ENCODE assay signal across 10 mouse cellular contexts in the genomic region with DNA sequence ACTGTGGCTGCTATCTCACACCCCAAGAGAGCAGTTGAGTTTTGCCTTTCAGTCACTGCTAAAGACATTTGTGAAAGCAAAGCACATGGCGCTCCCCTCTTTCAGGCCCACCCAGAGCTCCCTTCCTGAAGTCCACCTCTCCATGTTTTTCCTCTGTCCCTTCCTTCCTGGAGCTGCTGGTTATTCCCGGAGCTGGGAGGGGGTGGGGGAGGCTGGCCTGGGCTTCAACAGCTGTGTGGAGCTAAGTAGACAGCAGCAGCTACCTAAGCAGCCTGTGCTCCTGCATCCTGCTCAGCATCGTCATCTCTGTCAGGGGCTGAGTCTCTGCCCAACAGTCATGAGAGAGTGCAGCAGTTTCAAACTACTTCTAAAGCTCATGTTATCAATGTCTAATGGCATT.
DNase-seq lines count a peak whose midpoint lies in the region; ATAC-seq lines count a peak whose summit lies in the region.
"Had no signal": no experiment of that assay in that cellular context is flagged by ENCODE, and none has a peak within 500 bp of the region (broad histone marks: within the 10 kb centered on the region; RNA-seq: fewer than 3 reads in every experiment).

No protein-coding gene starts in this region.

- no peak overlapping the region for H3K4me2 ChIP-seq in lung, embryonic 16.5 days (ENCODE audit: low read depth, low read length)
- no peak overlapping the region for H3K4me2 ChIP-seq in neural tube, embryonic 14.5 days (ENCODE audit: low read depth, low read length)

- no peaks in the 10 kb centered on the region for H3K9me3 ChIP-seq in lung, embryonic 16.5 days (ENCODE audit: control insufficient read depth, low read length)
- no peaks in the 10 kb centered on the region for H3K9me3 ChIP-seq in neural tube, embryonic 14.5 days (ENCODE audit: control insufficient read depth, low read length)

- intact Hi-C loops in heart, postnatal 36 days (cut with DNase I) = no loop called here

- no peak overlapping the region for H3K9ac ChIP-seq in lung, embryonic 16.5 days (ENCODE audit: low read length)
- H3K9ac ChIP-seq in neural tube, embryonic 14.5 days (replicated peaks; ENCODE audit: low read depth, low read length) = no peak overlapping the region
- H3K9ac ChIP-seq: liver, embryonic 14.5 days had no signal

- 28% methylated on average over 3 of the region's 3 CpGs for WGBS in lung, embryonic 16.5 days
- 24% methylated on average over 3 of the region's 3 CpGs for WGBS in neural tube, embryonic 14.5 days

- no peaks in the 10 kb centered on the region for H3K4me1 ChIP-seq in lung, embryonic 16.5 days (replicated peaks; ENCODE audit: control insufficient read depth, insufficient read depth, low read length)
- no peaks in the 10 kb centered on the region for H3K4me1 ChIP-seq in neural tube, embryonic 14.5 days (ENCODE audit: control insufficient read depth, insufficient read depth, low read length)

- ATAC-seq in lung, embryonic 16.5 days (ENCODE audit: low read depth) = peak; percentile 49; the same call in 1 of the 2 replicates
- ATAC-seq in neural tube, embryonic 14.5 days (ENCODE audit: low read depth) = 0 out of 2 replicates have a peak, but pooled peaks have one; percentile 63

- H3K36me3 ChIP-seq in lung, embryonic 16.5 days (ENCODE audit: control insufficient read depth, insufficient read depth, low read length) = no peaks in the 10 kb centered on the region
- H3K36me3 ChIP-seq in neural tube, embryonic 14.5 days (ENCODE audit: control insufficient read depth, insufficient read depth, low read length) = no peaks in the 10 kb centered on the region

- H3K4me3 ChIP-seq in lung, embryonic 16.5 days (ENCODE audit: low read length) = no peak overlapping the region
- no peak overlapping the region for H3K4me3 ChIP-seq in neural tube, embryonic 14.5 days (ENCODE audit: low read depth, low read length)

- H3K27me3 ChIP-seq in lung, embryonic 16.5 days (ENCODE audit: control insufficient read depth, insufficient read depth, low read depth, low read length) = no peaks in the 10 kb centered on the region
- no peaks in the 10 kb centered on the region for H3K27me3 ChIP-seq in neural tube, embryonic 14.5 days (ENCODE audit: control insufficient read depth, insufficient read depth, low read length)

- peak; percentile 34 for DNase-seq in gastrocnemius, postnatal 10 days
- no peak for DNase-seq in gastrocnemius, adult 8-10 months (ENCODE audit: low spot score in 2 of 2)
- DNase-seq in lung, adult 18-20 months = no peak
- peak; percentile 16 to 22 for DNase-seq in heart, postnatal 36 days
- no peak for DNase-seq in layer of hippocampus, adult 11-12 months (ENCODE audit: low spot score)
- no peak for DNase-seq in layer of hippocampus, adult 18-20 months (ENCODE audit: low spot score in 2 of 2)
- DNase-seq: adrenal gland, adult 2 months had no signal

- no peak overlapping the region for H3K27ac ChIP-seq in lung, embryonic 16.5 days (ENCODE audit: low read length)
- H3K27ac ChIP-seq in neural tube, embryonic 14.5 days (ENCODE audit: low read depth, low read length) = no peak overlapping the region
- H3K27ac ChIP-seq: liver, embryonic 14.5 days had no signal

Comparison
In these comparisons a context has a peak if more than half of its experiments do, and no peak if none do; other contexts are left out.
1. DNase-seq: peak in gastrocnemius, postnatal 10 days (single experiment) and heart, postnatal 36 days (2 of 2); none in gastrocnemius, adult 8-10 months (0 of 2), lung, adult 18-20 months (0 of 2), layer of hippocampus, adult 11-12 months (single experiment) and layer of hippocampus, adult 18-20 months (0 of 2).